Mouse (Mus musculus) intestine, postnatal 0 days (tissue): ENCODE data around the gene Slc38a11. TPM values are rescaled to one million over a fixed set of nuclear protein-coding genes. Genes with fewer than 3 reads are reported as not detected.

ENCODE experiments used
- ATAC-seq: fragments of 200-750 bp; cut with Nextera tagmentation; 2 replicates; pipeline ENCODE4 v1.8.0; 2017; ENCODE audit warnings: mild to moderate bottlenecking, moderate TSS enrichment, moderate library complexity
- H3K27ac ChIP-seq: fragments of 300-500 bp; sonication (generic); 2 replicates; pipeline ENCODE4 v1.5.1; 2014; ENCODE audit warnings: mild to moderate bottlenecking, low read depth, low read length, moderate library complexity
- H3K27me3 ChIP-seq: fragments of 300-500 bp; sonication (generic); replicated peaks from 2 replicates; pipeline ENCODE4 v1.6.1; 2014; ENCODE audit warnings: low read length, mixed read lengths; ENCODE audit not compliant: control insufficient read depth, insufficient read depth
- H3K36me3 ChIP-seq: fragments of 300-500 bp; sonication (generic); 2 replicates; pipeline ENCODE4 v1.6.1; 2014; ENCODE audit warnings: mild to moderate bottlenecking, moderate library complexity; ENCODE audit not compliant: control insufficient read depth, insufficient read depth
- H3K4me1 ChIP-seq: fragments of 300-500 bp; sonication (generic); replicated peaks from 2 replicates; pipeline ENCODE4 v1.6.1; 2014; ENCODE audit warnings: antibody characterized with exemption, low read length, mixed read lengths; ENCODE audit not compliant: control insufficient read depth, insufficient read depth
- H3K4me2 ChIP-seq: fragments of 300-500 bp; sonication (generic); replicated peaks from 2 replicates; pipeline ENCODE4 v1.6.1; 2014; ENCODE audit warnings: low read depth, mild to moderate bottlenecking, moderate library complexity
- H3K4me3 ChIP-seq: fragments of 300-500 bp; sonication (generic); 2 replicates; pipeline ENCODE4 v1.5.1; 2014; ENCODE audit warnings: low read depth, low read length
- H3K9ac ChIP-seq: fragments of 300-500 bp; sonication (generic); 2 replicates; pipeline ENCODE4 v1.6.1; 2014; ENCODE audit warnings: mild to moderate bottlenecking, low read depth, low read length
- H3K9me3 ChIP-seq: fragments of 300-500 bp; sonication (generic); 2 replicates; pipeline ENCODE4 v1.6.1; 2016; ENCODE audit warnings: mixed run types; ENCODE audit not compliant: control insufficient read depth
- CTCF ChIP-seq: sonication (generic); IDR thresholded peaks from 2 replicates; pipeline ENCODE4 v1.5.1; 2016; ENCODE audit warnings: low read depth, mild to moderate bottlenecking, control low read depth, antibody characterized with exemption, moderate library complexity
- WGBS: fragments of 180-500 bp; shearing (Covaris S2); extraction: QIAGEN DNeasy Blood & Tissue Kit; methylation state at CpG from one replicate; pipeline ENCODE4 v1.1.7; 2014; 5-methylcytosine and 5-hydroxymethylcytosine counted together
- polyA plus RNA-seq: library from polyadenylated mRNA; unstranded; fragments of >200 nt; fragmentation: Nextera tagmentation; extraction: Ambion mirVana; gene quantifications from 2 replicates; pipeline ENCODE4 v1.2.1, GENCODE M21; 2015

Gene Slc38a11
- polyA plus RNA-seq, 1 experiment from 2014 or later = 0.50 TPM

DNA sequence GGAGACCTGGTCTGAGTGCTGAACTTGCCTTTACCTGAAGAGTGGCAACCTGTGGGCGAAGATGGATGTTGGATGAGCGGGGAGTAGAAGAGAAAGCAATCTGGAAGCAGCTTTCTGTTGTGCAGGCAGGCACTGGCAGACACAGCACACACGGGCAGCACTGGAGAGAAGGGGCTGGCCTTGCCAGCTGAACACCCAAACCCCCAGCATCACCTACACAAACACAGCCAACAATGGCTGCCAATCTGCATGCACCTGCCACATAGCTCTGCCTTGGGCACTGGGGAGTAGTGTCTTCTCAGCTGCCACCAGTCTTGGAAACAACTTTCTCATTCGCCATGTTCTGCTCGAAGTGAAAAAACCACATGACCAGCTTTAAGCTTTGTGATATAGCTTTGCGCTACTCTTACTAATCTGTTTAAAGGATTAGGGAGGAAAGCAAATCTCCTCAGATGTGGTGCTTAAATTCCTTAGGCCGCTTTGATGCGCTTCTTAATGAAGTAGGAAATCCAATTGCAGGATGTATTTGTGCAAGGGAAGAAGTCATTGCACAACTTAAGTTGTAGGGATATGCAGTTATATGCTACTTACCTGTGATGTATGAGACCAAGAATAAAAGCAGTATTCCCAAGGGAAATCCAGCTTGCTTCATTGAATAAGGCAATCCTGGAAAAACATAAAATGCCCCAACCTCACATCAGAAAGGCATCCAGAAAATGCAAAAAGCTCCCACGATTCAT is 2.9 kb downstream of the Slc38a11 start:
- 88% methylated on average over 9 of the region's 9 CpGs for WGBS
- no peak for TF ChIP-seq CTCF

DNA sequence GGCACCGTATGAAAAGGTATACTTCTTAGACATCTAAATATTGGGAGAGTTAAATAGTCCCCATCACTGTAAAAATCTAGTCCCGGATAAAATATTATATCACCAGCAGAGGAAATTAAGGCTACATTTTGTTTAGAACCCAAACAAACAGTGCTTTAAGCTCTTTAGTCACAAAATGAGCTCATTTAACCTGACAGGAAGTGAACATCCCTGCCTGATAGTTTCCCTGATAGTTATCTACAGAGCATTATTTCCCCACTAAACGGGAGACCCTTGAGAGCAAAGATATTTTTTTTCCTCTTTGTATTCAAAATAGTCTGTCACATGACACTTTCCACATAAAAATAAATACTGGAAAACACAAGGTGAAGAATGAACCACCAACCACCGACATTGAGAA is 16.5 kb downstream of the Slc38a11 start:
- no peak overlapping the region for H3K4me3 ChIP-seq
- WGBS = 34% methylated on average over 4 of the region's 4 CpGs
- no peak overlapping the region for H3K27ac ChIP-seq
- H3K9ac ChIP-seq = no peak overlapping the region
- no peak for ATAC-seq
- H3K4me1 ChIP-seq = no peaks in the 10 kb centered on the region
- no peaks in the 10 kb centered on the region for H3K27me3 ChIP-seq
- H3K36me3 ChIP-seq = no peaks in the 10 kb centered on the region
- TF ChIP-seq CTCF = no peak
- H3K9me3 ChIP-seq = no peaks in the 10 kb centered on the region
- H3K4me2 ChIP-seq = no peak overlapping the region

More for the DNA sequence above, 2.9 kb downstream of the Slc38a11 start:
- no peak overlapping the region for H3K27ac ChIP-seq
- no peak for ATAC-seq
- H3K4me3 ChIP-seq = no peak overlapping the region
- H3K9me3 ChIP-seq = no peaks in the 10 kb centered on the region
- H3K27me3 ChIP-seq = peaks cover 4% of the 10 kb centered on the region; the same call in 1 of the 2 replicates
- H3K9ac ChIP-seq = no peak overlapping the region
- no peaks in the 10 kb centered on the region for H3K4me1 ChIP-seq
- no peaks in the 10 kb centered on the region for H3K36me3 ChIP-seq
- H3K4me2 ChIP-seq = no peak overlapping the region

DNA sequence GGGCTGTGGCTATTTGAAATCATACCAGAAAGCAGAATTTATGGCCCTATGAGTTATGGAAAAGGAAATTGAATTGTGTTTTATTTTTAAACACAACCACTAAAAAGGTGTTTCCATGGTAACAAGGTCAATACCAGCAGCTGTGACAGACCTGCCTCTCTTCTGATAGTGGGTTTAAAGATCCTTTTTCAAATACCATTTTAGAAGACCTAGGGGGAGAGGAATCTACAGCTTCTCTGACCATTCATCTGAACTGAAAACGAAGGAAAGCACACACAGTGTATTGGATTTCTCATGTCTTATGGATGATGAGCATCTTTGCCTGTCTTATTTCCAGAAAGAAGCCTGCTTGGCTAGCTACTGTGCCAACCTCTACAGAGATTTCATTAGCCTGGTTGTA is 16.9 kb downstream of the Slc38a11 start:
- ATAC-seq = no peak
- no peak overlapping the region for H3K27ac ChIP-seq
- no peak overlapping the region for H3K9ac ChIP-seq
- no peaks in the 10 kb centered on the region for H3K9me3 ChIP-seq
- TF ChIP-seq CTCF = no peak
- no peaks in the 10 kb centered on the region for H3K27me3 ChIP-seq
- H3K4me1 ChIP-seq = no peaks in the 10 kb centered on the region
- 30% methylated on average over 1 of the region's 1 CpGs for WGBS
- no peak overlapping the region for H3K4me3 ChIP-seq
- H3K36me3 ChIP-seq = no peaks in the 10 kb centered on the region
- no peak overlapping the region for H3K4me2 ChIP-seq

DNA sequence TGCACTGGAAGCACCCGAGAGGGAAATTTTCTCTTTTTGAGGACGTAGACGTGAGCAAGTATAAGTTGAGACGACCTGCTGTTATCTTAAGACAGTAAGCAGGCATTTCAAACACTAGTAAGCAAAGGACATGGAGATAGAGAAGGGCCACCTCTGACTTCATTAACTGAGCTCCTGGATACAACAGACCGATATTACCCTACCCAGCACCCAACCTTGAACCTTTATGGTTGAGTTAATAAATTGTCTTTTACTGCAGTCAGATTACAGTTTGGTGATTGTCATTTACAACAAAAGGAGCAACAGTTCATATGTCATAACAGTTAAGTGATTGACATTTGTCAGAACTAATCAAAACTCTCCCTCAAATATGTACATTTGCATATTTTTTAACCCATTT is 17.8 kb downstream of the Slc38a11 start:
- H3K9ac ChIP-seq = no peak overlapping the region
- ATAC-seq = peak; percentile 60
- no peaks in the 10 kb centered on the region for H3K4me1 ChIP-seq
- no peak overlapping the region for H3K27ac ChIP-seq
- no peaks in the 10 kb centered on the region for H3K27me3 ChIP-seq
- H3K4me3 ChIP-seq = no peak overlapping the region
- no peaks in the 10 kb centered on the region for H3K9me3 ChIP-seq
- TF ChIP-seq CTCF = no peak
- 39% methylated on average over 5 of the region's 5 CpGs for WGBS
- no peak overlapping the region for H3K4me2 ChIP-seq
- H3K36me3 ChIP-seq = no peaks in the 10 kb centered on the region

DNA sequence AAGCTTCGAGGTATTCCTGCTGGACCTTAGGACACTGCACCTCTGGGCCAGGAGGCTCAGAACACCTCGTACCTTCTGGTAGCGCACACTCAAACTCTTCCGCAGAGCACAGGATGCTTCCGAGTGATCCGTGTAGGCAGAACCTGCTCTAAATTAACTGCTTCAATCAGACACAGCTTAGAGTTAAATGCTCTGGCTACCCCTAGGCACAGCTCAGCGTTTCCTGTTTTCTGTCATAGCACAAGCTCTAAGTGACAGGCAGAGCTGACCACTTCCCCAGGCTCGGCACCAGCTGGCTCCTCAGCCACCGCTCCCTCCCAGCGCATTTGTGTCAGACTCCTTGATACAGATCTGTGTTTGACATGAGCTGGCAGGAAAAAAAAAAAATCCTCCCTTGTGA is 21.8 kb downstream of the Slc38a11 start:
- no peak for ATAC-seq

DNA sequence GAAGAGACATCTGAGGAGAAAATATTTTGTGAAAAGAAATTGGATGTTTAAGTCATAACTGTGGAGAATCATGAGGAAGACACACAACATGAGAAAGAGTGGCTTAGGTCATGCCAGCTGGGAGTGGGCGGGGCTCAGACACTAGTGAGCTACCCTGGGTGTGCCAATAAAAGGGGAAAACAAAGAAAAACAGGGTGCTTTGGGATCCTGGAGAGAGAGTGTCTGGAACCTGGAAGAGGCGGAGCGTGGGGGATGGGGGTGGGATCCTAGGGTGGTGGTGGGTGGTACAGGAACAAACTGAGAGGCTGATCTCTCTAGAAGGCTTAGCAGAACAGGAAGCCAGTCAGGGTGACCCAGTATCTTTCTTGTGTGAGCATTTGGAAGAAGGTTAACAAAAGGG is 23.0 kb downstream of the Slc38a11 start:
- 79% methylated on average over 3 of the region's 3 CpGs for WGBS
- Histone ChIP-seq H3K4me3 (no peak overlapping the region), H3K9ac (no peak overlapping the region), H3K27me3 (no peaks in the 10 kb centered on the region), H3K4me1 (no peaks in the 10 kb centered on the region), H3K36me3 (no peaks in the 10 kb centered on the region), H3K4me2 (no peak overlapping the region), H3K9me3 (no peaks in the 10 kb centered on the region), H3K27ac (no peak overlapping the region)
- no peak for TF ChIP-seq CTCF
- no peak for ATAC-seq

More for the DNA sequence above, 21.8 kb downstream of the Slc38a11 start:
- Histone ChIP-seq H3K4me3 (no peak overlapping the region), H3K4me2 (no peak overlapping the region), H3K27me3 (no peaks in the 10 kb centered on the region), H3K27ac (no peak overlapping the region), H3K36me3 (no peaks in the 10 kb centered on the region), H3K9ac (no peak overlapping the region), H3K9me3 (no peaks in the 10 kb centered on the region), H3K4me1 (no peaks in the 10 kb centered on the region)
- TF ChIP-seq CTCF = no peak
- 63% methylated on average over 10 of the region's 10 CpGs for WGBS
